Mouse (Mus musculus): ENCODE measurements around the gene Hpse2. TPM values are rescaled to one million over a fixed set of nuclear protein-coding genes. Genes with fewer than 3 reads are reported as not detected.

The Hpse2 gene
- total RNA-seq, 2 experiments from 2014 or later: not detected

- no peak for ATAC-seq (replicated peaks; ENCODE audit: low FRiP score, poor library complexity, severe bottlenecking)
Measured at GRCm38 (mm10) chr19:42985372-42986314, 402.5 kb downstream of the Hpse2 start.

GRCm38 (mm10) chr19:42980537-42980936 is 407.6 kb downstream of the Hpse2 start:
- ATAC-seq (replicated peaks; ENCODE audit: low FRiP score, poor library complexity, severe bottlenecking): no peak

- no peak for ATAC-seq (replicated peaks; ENCODE audit: low FRiP score, poor library complexity, severe bottlenecking)
Measured at GRCm38 (mm10) chr19:42977938-42978337, 410.2 kb downstream of the Hpse2 start.

- no peak for ATAC-seq (replicated peaks; ENCODE audit: low FRiP score, poor library complexity, severe bottlenecking)
Measured at GRCm38 (mm10) chr19:42973740-42974139, 414.4 kb downstream of the Hpse2 start.

GRCm38 (mm10) chr19:42965171-42965570 is 423.0 kb downstream of the Hpse2 start:
- no peak for ATAC-seq (replicated peaks; ENCODE audit: low FRiP score, poor library complexity, severe bottlenecking)

- no peak for ATAC-seq (replicated peaks; ENCODE audit: low FRiP score, poor library complexity, severe bottlenecking)
Measured at GRCm38 (mm10) chr19:42948114-42948636, 440.0 kb downstream of the Hpse2 start.

GRCm38 (mm10) chr19:42937544-42937943 is 450.6 kb downstream of the Hpse2 start:
- no peak for ATAC-seq (replicated peaks; ENCODE audit: low FRiP score, poor library complexity, severe bottlenecking)

- ATAC-seq (replicated peaks; ENCODE audit: low FRiP score, poor library complexity, severe bottlenecking): no peak
Measured at GRCm38 (mm10) chr19:42936661-42937193, 451.4 kb downstream of the Hpse2 start.

- no peak for ATAC-seq (replicated peaks; ENCODE audit: low FRiP score, poor library complexity, severe bottlenecking)
Measured at GRCm38 (mm10) chr19:42929702-42930101, 458.5 kb downstream of the Hpse2 start.

GRCm38 (mm10) chr19:42928271-42928670 is 459.9 kb downstream of the Hpse2 start:
- no peak for ATAC-seq (replicated peaks; ENCODE audit: low FRiP score, poor library complexity, severe bottlenecking)

- no peak for ATAC-seq (replicated peaks; ENCODE audit: low FRiP score, poor library complexity, severe bottlenecking)
Measured at GRCm38 (mm10) chr19:42922610-42923009, 465.5 kb downstream of the Hpse2 start.

GRCm38 (mm10) chr19:42913703-42914102 is 474.5 kb downstream of the Hpse2 start:
- ATAC-seq (replicated peaks; ENCODE audit: low FRiP score, poor library complexity, severe bottlenecking): no peak

- no peak for ATAC-seq (replicated peaks; ENCODE audit: low FRiP score, poor library complexity, severe bottlenecking)
Measured at GRCm38 (mm10) chr19:42909719-42910118, 478.4 kb downstream of the Hpse2 start.

- ATAC-seq (replicated peaks; ENCODE audit: low FRiP score, poor library complexity, severe bottlenecking): no peak
Measured at GRCm38 (mm10) chr19:42908553-42908952, 479.6 kb downstream of the Hpse2 start.

- no peak for ATAC-seq (replicated peaks; ENCODE audit: low FRiP score, poor library complexity, severe bottlenecking)
Measured at GRCm38 (mm10) chr19:42906328-42906727, 481.8 kb downstream of the Hpse2 start.

GRCm38 (mm10) chr19:42904726-42905125 is 483.4 kb downstream of the Hpse2 start:
- ATAC-seq (replicated peaks; ENCODE audit: low FRiP score, poor library complexity, severe bottlenecking): no peak

- no peak for ATAC-seq (replicated peaks; ENCODE audit: low FRiP score, poor library complexity, severe bottlenecking)
Measured at GRCm38 (mm10) chr19:42904240-42904639, 483.9 kb downstream of the Hpse2 start.

- ATAC-seq (replicated peaks; ENCODE audit: low FRiP score, poor library complexity, severe bottlenecking): no peak
Measured at GRCm38 (mm10) chr19:42903840-42904239, 484.3 kb downstream of the Hpse2 start.

GRCm38 (mm10) chr19:42902410-42903021 is 485.6 kb downstream of the Hpse2 start:
- no peak for ATAC-seq (replicated peaks; ENCODE audit: low FRiP score, poor library complexity, severe bottlenecking)

- no peak for ATAC-seq (replicated peaks; ENCODE audit: low FRiP score, poor library complexity, severe bottlenecking)
Measured at GRCm38 (mm10) chr19:42891599-42891998, 496.6 kb downstream of the Hpse2 start.

- ATAC-seq (replicated peaks; ENCODE audit: low FRiP score, poor library complexity, severe bottlenecking): no peak
Measured at GRCm38 (mm10) chr19:42877653-42878052, 510.5 kb downstream of the Hpse2 start.
